Comparison of ENCODE assay signal across 9 mouse cellular contexts in genomic region chr13:6636520-6636919, GRCm38 (mm10). TPM values are rescaled to one million over a fixed set of nuclear protein-coding genes. Genes with fewer than 3 reads are reported as not detected.
A peak's percentile ranks its signal among the peaks of the same experiment; 100 is the strongest.
DNase-seq lines count a peak whose midpoint lies in the region; ATAC-seq and TF ChIP-seq lines count a peak whose summit lies in the region.
"Had no signal": no experiment of that assay in that cellular context is flagged by ENCODE, and none has a peak within 500 bp of the region (broad histone marks: within the 10 kb centered on the region; RNA-seq: fewer than 3 reads in every experiment).

No protein-coding gene starts in this region.

- no peak for DNase-seq in kidney, adult 18-20 months
- DNase-seq in R1 (ENCODE audit: low read depth, low spot score), result peak; percentile 80
- peak; percentile 52 for DNase-seq in induced T-regulatory cell, adult 2 months (ENCODE audit: low read depth)
- DNase-seq in frontal cortex, postnatal 36 days (ENCODE audit: low spot score in 2 of 2), result no peak
- no peak for DNase-seq in forebrain, postnatal 0 days

- H3K9ac ChIP-seq in kidney, embryonic 16.5 days (replicated peaks; ENCODE audit: low read length), result no peak overlapping the region
- no peak overlapping the region for H3K9ac ChIP-seq in forebrain, postnatal 0 days
- H3K9ac ChIP-seq: embryonic facial prominence, embryonic 15.5 days had no signal

- no peaks in the 10 kb centered on the region for H3K27me3 ChIP-seq in kidney, embryonic 16.5 days (ENCODE audit: insufficient read depth, low read length)
- no peaks in the 10 kb centered on the region for H3K27me3 ChIP-seq in forebrain, postnatal 0 days (ENCODE audit: insufficient read depth, low read length)
- H3K27me3 ChIP-seq: embryonic facial prominence, embryonic 15.5 days had no signal

- no peaks in the 10 kb centered on the region for H3K36me3 ChIP-seq in kidney, embryonic 16.5 days (ENCODE audit: insufficient read depth, low read length)
- peaks cover 20% of the 10 kb centered on the region; the same call in 1 of the 2 replicates for H3K36me3 ChIP-seq in forebrain, postnatal 0 days (ENCODE audit: insufficient read depth)
- H3K36me3 ChIP-seq: embryonic facial prominence, embryonic 15.5 days had no signal

- ATAC-seq in kidney, embryonic 16.5 days (ENCODE audit: low FRiP score, low TSS enrichment), result peak; percentile 5; the same call in 1 of the 2 replicates
- ATAC-seq in monocyte, adult 5-6 weeks (replicated peaks; ENCODE audit: insufficient number of reproducible peaks, low FRiP score, low TSS enrichment, poor library complexity, severe bottlenecking), result peak; percentile 56; the same call in 1 of the 2 replicates
- no peak for ATAC-seq in forebrain, postnatal 0 days

- peaks cover 22% of the 10 kb centered on the region for H3K4me1 ChIP-seq in kidney, embryonic 16.5 days (ENCODE audit: insufficient read depth, low read length)
- no peaks in the 10 kb centered on the region for H3K4me1 ChIP-seq in forebrain, postnatal 0 days (ENCODE audit: insufficient read depth)

- H3K4me2 ChIP-seq in kidney, embryonic 16.5 days (replicated peaks; ENCODE audit: low read depth, low read length), result no peak overlapping the region
- H3K4me2 ChIP-seq in forebrain, postnatal 0 days (ENCODE audit: low read depth), result no peak overlapping the region
- H3K4me2 ChIP-seq: embryonic facial prominence, embryonic 15.5 days had no signal

- H3K27ac ChIP-seq in kidney, embryonic 16.5 days (ENCODE audit: low read length), result peak overlapping the region; percentile 32; the same call in 1 of the 2 replicates
- no peak overlapping the region for H3K27ac ChIP-seq in forebrain, postnatal 0 days (ENCODE audit: low read depth, low read length)
- H3K27ac ChIP-seq: embryonic facial prominence, embryonic 15.5 days; heart, adult 2 months had no signal

- no peak overlapping the region for H3K4me3 ChIP-seq in kidney, embryonic 16.5 days (ENCODE audit: low read length)
- H3K4me3 ChIP-seq in forebrain, postnatal 0 days (ENCODE audit: low read depth, low read length), result no peak overlapping the region
- H3K4me3 ChIP-seq: embryonic facial prominence, embryonic 15.5 days; heart, adult 2 months had no signal

- TF ChIP-seq CTCF in forebrain, postnatal 0 days (IDR thresholded peaks at IDR 0.05; ENCODE audit: low read depth), result no peak

- H3K9me3 ChIP-seq in kidney, embryonic 16.5 days (ENCODE audit: low read length), result no peaks in the 10 kb centered on the region
- H3K9me3 ChIP-seq in forebrain, postnatal 0 days (ENCODE audit: low read length), result no peaks in the 10 kb centered on the region
- H3K9me3 ChIP-seq: embryonic facial prominence, embryonic 15.5 days had no signal

- WGBS in kidney, embryonic 16.5 days, result 59% methylated on average over 6 of the region's 6 CpGs
- WGBS in forebrain, postnatal 0 days, result 55% methylated on average over 6 of the region's 6 CpGs

RNA-seq across cellular contexts. Expression of gene Pfkp, which starts 12.1 kb away (rescaled TPM):
- 34.4 and 37.8 TPM in 2 replicates for polyA plus RNA-seq in kidney, embryonic 16.5 days (2015; fragmentation: Nextera tagmentation; extraction: Ambion mirVana)
- total RNA-seq in monocyte, adult 5-6 weeks (2017), result 208 to 297 TPM (median 275 TPM) in 3 replicates
- 173 and 213 TPM in 2 replicates for total RNA-seq in forebrain, postnatal 0 days (2014; rRNA removed)
- polyA plus RNA-seq in forebrain, postnatal 0 days (2015; fragmentation: Nextera tagmentation; extraction: Ambion mirVana), result 109 and 207 TPM in 2 replicates

Comparison
In these comparisons a context has a peak if more than half of its experiments do, and no peak if none do; other contexts are left out.
1. DNase-seq: peak in R1 (single experiment) and induced T-regulatory cell, adult 2 months (single experiment); none in kidney, adult 18-20 months (single experiment), frontal cortex, postnatal 36 days (0 of 2) and forebrain, postnatal 0 days (single experiment).